Mouse (Mus musculus) spleen, embryonic (tissue): Measurements from ENCODE around the gene Fam110a.

Source experiments
- CTCF ChIA-PET: fragments of 350-600 bp; sonication (Branson Sonifier 250); formaldehyde crosslinking; loops from one replicate; lab custom pipeline; 2022; lab: Charles Lee

Fam110a gene

DNA sequence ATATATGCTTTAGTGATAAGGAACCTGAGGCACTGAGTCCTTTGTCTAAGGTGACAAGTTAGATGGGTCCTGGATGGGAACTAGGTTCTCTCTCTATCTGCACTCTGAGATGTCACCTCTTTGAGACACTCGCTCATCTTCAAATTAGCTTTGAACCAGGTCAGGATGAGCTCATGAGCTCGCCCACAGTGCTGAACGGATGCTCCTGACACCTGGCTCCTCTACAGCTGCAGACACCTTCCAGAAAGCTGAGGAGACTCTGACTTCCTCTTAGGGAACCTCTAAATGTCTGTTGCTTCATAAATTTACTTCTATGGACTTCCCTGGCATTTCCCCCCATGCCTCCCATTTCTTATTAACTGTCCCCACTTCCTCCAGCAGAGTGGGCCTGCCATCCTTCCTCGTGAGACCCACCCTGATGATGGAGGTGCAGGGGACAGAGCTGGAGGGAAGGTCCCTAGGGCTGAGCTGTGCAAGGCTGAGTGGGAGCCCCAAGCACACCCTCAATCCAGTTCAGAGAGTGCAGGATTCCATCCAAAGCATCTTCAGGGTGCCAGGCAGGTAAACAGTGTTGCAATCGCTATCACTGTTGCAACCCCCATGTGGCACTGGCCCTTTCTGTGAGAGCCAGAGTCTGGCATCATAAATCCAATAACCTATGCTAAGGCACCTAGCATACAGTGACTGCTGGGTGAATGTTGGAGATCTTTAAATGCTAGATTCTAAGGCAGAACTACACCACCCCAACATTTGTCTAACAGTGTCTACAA, 40.2 kb downstream of the Fam110a start:
- CTCF ChIA-PET: no interaction called here

GRCm38 (mm10) chr2:151938780-151939200, 41.2 kb downstream of the Fam110a start:
- CTCF ChIA-PET: no interaction called here

- CTCF ChIA-PET: interaction anchor here (0.5 kb wide), 1 partner anchor 70 kb away, joined by 4 read pairs; no protein-coding TSS in a partner anchor
These were observed 42.1 kb downstream of the Fam110a start for GRCm38 (mm10) chr2:151937893-151938292.

DNA sequence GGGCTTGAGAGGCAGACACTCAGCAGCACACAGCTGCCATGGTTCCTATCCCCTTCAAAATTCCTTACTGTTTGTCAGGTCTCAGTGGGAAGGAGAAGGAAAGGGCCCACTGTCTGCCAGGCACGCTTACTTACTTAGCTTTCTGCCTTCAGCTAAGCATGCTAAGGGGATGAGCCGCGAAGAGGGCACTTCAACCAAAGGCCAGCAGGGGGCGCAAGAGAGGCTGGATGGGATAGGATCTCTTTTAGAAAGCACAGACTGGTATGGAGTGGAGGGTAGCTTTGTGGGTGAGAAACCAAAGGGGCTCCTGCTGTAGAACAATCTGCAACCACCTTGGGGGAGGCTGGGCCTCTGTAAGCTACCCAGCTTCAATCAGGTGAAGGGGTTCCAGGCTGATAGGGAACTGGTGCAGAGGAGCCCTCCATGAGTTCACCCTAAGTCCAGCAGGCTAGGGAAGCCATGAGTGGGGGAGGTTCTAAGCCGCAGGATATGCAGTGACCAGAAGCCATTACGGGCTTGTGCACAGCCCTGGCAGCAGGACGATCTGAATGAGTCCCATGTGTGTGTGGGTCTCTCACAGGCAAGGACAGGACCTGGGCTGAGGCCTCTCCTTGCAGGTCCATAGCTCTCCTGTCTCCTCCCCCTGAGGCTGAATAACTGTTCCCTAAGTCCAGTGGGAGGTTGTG, 49.5 kb downstream of the Fam110a start:
- CTCF ChIA-PET: no interaction called here

DNA sequence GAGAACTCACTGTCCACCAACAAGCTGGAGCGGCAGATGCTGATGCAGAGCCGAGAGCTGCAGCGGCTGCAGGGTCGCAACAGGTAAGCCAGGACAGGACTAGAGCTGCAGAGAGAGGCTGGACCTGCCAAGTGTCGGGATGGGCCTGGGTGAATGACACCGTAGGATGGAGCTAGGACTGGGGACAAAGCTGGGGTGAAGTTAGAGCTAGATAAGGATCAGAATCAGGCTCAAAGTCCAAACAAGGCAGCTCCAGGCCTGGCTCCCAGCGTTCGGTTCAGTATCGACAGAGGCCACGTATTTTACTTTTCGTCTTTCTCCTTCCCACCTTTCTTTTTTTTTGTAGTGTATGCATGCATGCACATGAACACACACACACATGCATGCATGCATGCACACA, 52.9 kb downstream of the Fam110a start:
- CTCF ChIA-PET: no interaction called here

DNA sequence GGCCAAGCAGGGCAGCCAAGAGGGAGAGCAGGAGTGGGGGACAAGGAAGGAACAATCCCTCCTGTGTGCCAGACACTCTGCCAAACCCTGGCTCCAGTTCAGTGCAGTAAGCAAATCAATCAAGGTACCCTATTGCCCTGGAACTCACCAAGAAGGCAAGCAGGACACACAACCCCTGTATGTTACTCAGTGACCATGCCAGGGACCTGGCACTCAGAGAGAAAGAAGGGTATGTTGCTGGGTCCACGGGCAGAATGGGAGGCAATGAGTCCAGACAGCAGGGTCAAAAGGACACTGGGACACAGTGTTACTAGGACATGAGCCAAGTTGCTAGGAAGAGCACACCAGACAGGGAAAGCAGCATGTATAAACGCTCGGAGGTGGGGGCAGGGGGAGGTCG, 54.3 kb downstream of the Fam110a start:
- CTCF ChIA-PET: no interaction called here

GRCm38 (mm10) chr2:151924276-151924675, 55.7 kb downstream of the Fam110a start:
- CTCF ChIA-PET: interaction anchor here (0.7 kb wide), 1 partner anchor 86 kb away, joined by 5 read pairs; no protein-coding TSS in a partner anchor

- CTCF ChIA-PET: no interaction called here
These were observed 58.4 kb downstream of the Fam110a start for GRCm38 (mm10) chr2:151921596-151921995.

GRCm38 (mm10) chr2:151921068-151921467, 59.0 kb downstream of the Fam110a start:
- CTCF ChIA-PET: no interaction called here
